Mouse (Mus musculus) heart, embryonic 10.5 days (tissue): Measurements from ENCODE around the gene Got1. TPM values are rescaled to one million over a fixed set of nuclear protein-coding genes. Genes with fewer than 3 reads are reported as not detected.

Experiments used
- polyA plus RNA-seq: library from polyadenylated mRNA; unstranded; fragments of >200 nt; fragmentation: Nextera tagmentation; extraction: Ambion mirVana; gene quantifications from 2 replicates; pipeline ENCODE4 v1.2.1, GENCODE M21; 2016

The Got1 gene
- polyA plus RNA-seq, 1 experiment from 2014 or later: 119 TPM

Other genes with a start within 250 kb of the Got1 start
- gene Hpse2, start 136.2 kb downstream of the Got1 start, polyA plus RNA-seq: 0.04 and 0.29 TPM in 2 replicates
- 0.12 and 0.14 TPM in 2 replicates for gene Cnnm1, start 84.2 kb downstream of the Got1 start, polyA plus RNA-seq
- gene Nkx2-3, start 87.7 kb upstream of the Got1 start, polyA plus RNA-seq: 0.55 and 2.4 TPM in 2 replicates
- 9.2 and 13.7 TPM in 2 replicates for gene Slc25a28, start 150.3 kb upstream of the Got1 start, polyA plus RNA-seq
- gene Entpd7, start 165.1 kb upstream of the Got1 start, polyA plus RNA-seq: 7.7 and 7.9 TPM in 2 replicates
- gene Cutc, start 228.4 kb upstream of the Got1 start, polyA plus RNA-seq: 10.1 and 14.9 TPM in 2 replicates
- gene Cox15, start 228.4 kb upstream of the Got1 start, polyA plus RNA-seq: 16.0 and 17.5 TPM in 2 replicates